Mouse (Mus musculus): ENCODE measurements around the gene Ifi27l2b. TPM values are rescaled to one million over a fixed set of nuclear protein-coding genes. Genes with fewer than 3 reads are reported as not detected.

Ifi27l2b gene
- polyA plus RNA-seq, 1 experiment: not detected

DNA sequence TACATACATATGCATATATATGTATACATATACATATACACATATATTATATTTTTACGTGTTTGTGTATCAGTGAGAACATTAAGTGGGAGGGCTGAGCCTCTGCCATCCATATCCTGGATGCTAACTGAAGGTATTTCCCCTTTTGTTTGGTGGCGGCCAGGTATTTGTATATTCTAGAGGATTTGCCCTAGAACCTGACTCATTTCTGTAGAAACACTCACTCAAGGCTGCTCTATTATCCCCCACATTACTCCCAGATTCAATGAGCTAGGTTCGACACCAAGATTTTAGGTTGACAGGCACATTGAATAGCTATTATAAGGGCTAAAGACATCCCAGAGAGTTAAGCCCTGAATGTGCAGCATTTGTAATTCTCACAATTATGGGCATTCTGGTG is 12.0 kb downstream of the Ifi27l2b start:
- no peak for TF ChIP-seq GATA1 (IDR thresholded peaks at IDR 0.05; ENCODE audit: low read length)

DNA sequence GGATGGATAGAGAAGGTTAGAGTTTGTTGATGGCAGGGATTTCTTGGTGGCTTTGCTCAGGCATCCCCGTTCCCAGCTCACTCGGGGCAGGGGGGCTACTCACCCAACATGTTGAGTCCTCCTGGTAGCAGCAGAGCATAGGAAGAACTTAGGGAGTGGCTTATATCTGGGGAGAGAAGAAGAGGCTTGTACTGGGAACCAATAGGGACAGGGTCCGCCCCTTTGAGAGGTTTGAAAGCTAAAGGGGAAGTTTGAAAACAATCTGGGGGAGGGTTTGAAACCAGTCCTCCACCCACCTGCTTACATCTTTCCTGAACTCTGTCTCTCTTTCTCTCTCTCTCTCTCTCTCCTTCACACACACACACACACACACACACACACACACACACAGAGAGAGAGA is 13.5 kb downstream of the Ifi27l2b start, which contains the start of gene Ifi27l2a:
Gene Ifi27l2a (minus strand): TSS at position 157 of the 400 bp plus-strand sequence.
- no peak for TF ChIP-seq GATA1 (IDR thresholded peaks at IDR 0.05; ENCODE audit: low read length)

DNA sequence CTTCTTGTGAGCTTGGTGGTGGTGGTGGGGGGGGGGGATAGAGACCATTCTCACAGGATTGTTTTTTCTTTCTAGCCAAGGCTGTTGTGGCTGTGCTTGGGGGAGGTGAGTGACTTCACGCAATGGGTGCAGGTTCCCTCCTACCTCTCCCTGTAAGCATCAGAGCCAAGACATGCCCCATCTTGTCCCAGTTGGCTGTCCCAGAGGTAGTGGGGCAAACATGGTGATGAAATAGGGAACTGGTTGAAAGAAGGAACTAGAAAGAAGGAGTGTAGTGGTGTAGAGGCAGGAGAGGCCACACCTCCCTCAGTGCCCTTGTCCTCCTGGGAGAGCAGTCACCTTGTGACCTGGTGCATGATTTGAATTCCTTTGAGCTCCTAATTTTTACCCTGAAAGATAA is 19.4 kb downstream of the Ifi27l2b start:
- no peak for TF ChIP-seq GATA1 (IDR thresholded peaks at IDR 0.05; ENCODE audit: low read length)

DNA sequence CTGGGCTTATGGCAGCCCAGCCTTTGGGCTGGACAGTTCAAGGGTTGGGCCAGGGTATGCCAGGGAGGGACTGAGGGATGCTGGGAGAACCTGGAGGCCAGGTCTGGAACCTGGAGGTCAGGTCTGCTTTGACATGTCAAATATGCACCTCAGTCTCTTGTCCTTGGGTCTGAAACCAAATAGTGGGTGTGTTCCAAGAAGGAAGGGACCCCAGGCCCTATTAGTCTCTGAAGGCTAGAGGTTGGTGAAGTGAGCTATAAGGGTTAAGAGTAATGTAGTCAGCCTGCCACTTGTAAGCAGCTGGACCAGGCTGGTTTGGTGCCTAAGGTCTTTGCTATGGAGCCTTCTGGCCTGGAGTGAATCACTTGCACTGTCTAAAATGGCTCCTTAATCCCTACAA is 22.2 kb downstream of the Ifi27l2b start:
- no peak for TF ChIP-seq GATA1 (IDR thresholded peaks at IDR 0.05; ENCODE audit: low read length)

DNA sequence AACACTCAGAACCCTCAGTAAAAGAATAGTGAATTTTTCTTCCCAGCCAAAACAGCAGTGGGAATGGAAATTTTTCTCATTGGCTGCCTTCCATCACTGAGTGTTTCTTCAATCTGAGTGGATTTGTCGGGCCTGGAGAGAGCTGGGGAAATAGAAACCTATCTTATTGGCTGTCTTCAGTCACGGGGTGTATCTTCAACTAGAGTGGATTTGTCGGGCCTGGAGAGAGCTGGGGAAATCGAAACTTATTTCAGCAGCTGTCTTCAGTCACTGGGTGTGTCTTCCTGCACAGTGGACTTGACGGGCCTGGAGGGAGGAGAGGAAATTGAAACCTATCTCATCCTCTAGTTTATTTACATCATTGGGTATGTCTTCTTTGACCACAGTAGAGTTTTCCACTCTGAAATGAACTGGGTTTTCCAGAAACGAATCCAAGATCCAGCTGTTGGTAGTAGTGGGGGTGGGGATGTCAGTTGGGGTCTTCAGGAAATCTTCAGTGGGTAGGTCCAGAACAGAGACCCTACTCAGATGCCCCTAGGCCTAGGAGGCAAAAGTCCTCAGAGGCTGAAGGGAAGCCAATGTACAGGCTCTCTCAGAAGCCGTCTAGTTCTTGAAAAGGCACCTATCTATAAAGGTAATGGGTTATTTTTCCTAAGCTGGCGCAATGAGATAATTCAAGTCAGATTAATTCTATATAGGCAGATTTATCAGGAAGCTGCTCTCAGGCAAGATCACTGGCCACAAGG is 22.9 kb downstream of the Ifi27l2b start, which contains the start of gene Ifi27:
Gene Ifi27 (plus strand): TSS at position 226 of the 746 bp plus-strand sequence.
- no peak for TF ChIP-seq GATA1 (IDR thresholded peaks at IDR 0.05; ENCODE audit: low read length)

DNA sequence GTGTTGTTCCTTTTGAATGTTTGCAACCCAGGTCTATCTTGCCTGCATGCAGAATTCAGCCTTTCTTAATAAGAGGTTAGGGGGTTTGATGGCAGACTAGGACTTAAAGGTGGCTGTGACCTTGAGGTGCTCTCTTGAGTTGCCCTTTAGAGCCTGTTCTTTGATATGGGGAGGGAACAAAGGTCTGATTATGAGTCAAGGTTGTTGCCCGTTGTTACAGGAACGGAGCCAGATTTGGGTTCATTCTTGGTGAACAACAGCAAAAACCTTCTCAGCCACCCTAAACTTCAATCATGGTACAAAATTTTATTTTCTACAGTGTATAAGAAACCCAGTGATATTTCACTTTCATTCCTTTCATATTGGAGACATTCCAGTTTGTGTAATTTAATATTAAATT is 23.6 kb downstream of the Ifi27l2b start:
- no peak for TF ChIP-seq GATA1 (IDR thresholded peaks at IDR 0.05; ENCODE audit: low read length)

DNA sequence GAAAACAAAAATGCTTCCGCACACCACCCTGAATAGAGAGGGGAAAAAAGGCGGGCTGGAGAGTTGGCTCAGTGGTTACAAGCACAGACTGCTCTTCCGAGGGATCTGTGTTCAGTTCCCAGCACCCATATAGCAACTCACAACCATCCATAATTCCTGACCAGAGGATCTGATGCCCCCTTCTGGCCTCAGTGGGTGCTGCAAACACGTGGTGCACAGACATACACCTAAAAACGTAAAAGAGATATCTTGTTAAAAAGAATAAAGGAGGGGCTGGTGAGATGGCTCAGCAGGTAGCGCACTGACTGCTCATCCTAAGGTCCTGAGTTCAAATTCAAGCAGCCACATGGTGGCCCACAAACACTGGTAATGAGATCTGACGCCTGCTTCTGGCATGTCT is 30.3 kb downstream of the Ifi27l2b start:
- no peak for TF ChIP-seq GATA1 (IDR thresholded peaks at IDR 0.05; ENCODE audit: low read length)

DNA sequence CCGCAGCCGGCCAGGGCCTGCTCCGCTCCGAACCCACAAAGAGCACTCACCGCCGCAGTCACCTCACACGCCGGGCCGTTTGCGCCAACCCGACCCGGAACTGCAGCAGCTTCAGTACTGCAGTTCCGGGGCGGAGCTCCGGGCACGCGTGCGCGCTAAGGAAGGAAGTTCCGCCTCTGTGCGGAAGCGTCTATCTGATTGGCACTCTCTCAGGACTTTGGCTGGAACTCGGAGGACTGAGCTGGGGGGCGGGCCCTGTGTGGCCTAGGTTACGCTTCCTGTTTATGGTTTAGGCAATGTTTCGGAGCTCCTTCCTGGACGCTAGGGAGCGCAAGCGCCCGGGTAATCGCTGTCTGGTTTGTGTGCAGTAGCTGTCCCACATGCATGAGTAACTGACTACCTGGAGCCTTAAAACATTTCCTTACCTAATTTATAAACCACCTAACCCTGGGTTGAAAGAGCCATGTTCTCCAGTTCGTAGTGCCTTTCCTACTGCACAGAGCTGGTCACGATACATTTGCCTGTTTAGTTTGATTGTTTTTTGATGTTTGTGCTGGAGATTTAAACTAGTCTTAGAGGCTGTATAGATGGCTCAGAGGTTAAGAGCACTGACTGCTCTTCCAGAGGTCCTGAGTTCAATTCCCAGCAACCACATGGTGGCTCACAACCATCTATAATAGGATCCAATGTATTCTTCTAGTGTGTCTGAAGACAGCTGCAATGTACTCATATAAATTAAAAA is 31.1 kb downstream of the Ifi27l2b start, which contains the start of gene Ddx24:
Gene Ddx24 (minus strand): TSS at position 102 of the 742 bp plus-strand sequence.
- TF ChIP-seq GATA1 (IDR thresholded peaks at IDR 0.05; ENCODE audit: low read length): no peak

DNA sequence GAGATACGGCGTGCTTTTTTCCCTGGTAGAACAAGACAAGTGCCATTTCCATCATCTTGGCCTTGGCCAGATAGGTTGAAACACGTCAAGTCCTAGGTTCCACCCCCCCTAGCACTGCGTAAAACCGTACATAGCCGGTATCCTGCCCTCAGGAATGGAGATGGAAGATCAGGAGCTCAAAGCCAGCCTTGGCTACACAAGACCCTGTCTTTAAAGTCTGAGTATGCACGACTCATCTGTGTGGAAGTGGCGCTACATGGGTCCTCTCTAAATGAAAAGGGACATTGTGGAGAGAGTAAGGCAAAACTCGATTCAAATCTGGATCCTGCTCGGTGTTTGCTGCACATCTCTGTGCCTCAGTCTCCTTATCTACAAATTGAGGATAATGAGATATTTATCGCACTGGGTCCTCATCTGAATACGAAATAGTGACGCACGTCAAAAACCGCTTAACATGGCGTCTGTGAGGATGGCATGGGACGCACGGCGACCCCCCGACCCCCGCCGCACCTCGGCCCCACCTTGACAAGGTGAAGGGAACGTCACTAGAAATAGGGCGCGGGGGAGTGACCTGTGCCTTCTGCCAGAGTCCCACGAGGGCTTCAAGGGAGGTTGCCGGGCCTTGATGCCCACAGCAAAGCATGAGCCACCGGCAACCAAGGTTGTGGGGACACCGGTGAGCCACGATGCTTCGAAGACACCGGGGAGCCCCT is 31.9 kb downstream of the Ifi27l2b start:
- TF ChIP-seq GATA1 (IDR thresholded peaks at IDR 0.05; ENCODE audit: low read length): no peak

DNA sequence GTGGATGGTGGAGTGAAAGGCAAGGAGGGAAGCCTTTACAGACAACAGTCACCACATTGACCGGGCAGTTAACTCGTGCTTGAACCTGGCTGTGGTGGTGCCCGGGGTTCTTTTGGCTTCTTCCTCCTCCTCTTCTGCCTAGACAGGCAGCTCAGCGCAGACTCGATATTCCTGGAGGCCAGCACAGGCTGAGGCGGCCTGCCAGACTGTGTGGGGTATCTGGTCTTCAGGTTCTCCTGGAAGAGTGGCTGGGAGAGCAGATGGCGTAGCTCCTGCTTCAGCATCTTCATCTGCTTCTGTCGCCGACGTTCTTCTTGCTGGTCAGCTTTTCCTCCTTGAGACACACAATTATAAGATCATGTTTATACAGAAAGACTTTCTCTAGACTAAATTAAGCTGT is 48.9 kb downstream of the Ifi27l2b start:
- TF ChIP-seq GATA1 (IDR thresholded peaks at IDR 0.05; ENCODE audit: low read length): no peak

DNA sequence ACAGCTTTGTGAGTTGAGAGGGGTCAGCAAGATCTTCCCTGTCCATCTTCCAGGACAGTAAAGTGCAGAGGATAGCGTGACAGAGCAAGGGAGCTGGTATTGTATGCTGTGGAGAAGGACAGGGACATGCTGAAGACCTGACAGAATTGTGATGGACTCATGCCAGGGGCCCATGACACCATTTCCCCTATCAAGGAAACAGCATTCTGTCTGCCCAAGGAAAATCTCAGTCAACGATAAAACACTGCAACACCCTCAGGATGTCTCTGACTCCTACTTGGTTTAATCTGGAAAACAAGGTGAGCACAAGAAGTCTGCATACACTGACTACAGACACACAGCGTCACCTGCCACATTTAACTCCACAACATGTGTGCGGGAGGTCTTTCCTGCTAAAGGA is 49.3 kb downstream of the Ifi27l2b start, which contains the start of gene 9330161L09Rik:
Gene 9330161L09Rik (minus strand): TSS at position 101 of the 400 bp plus-strand sequence.
- no peak for TF ChIP-seq GATA1 (IDR thresholded peaks at IDR 0.05; ENCODE audit: low read length)

DNA sequence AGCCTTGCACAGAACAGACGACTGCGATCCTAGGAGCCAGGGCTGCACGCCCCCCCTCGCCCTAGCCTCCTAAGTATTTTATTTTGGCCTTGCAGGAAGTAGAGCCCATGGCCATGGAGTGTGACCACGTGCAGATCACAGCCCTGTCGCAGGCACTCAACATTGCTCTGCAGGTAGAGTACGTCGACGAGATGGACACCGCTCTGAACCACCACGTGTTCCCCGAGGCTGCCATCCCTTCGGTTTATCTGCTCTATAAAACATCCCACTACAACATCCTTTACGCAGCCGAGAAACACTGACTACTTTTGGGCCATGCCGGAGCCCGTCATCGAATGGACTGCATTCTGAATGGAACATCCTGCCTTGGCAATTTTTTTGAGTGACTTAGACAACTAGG is 52.9 kb downstream of the Ifi27l2b start:
- no peak for TF ChIP-seq GATA1 (IDR thresholded peaks at IDR 0.05; ENCODE audit: low read length)

Other genes with a start within 250 kb of the Ifi27l2b start
- gene Prima1, start 215.1 kb downstream of the Ifi27l2b start, polyA plus RNA-seq (2012): not detected in 2 replicates
- gene Fam181a, start 146.2 kb downstream of the Ifi27l2b start, polyA plus RNA-seq (2012): not detected in 2 replicates
- gene Asb2, start 101.2 kb downstream of the Ifi27l2b start, polyA plus RNA-seq (2012): not detected in 2 replicates
- 2.7 and 3.7 TPM in 2 replicates for gene Otub2, start 68.5 kb downstream of the Ifi27l2b start, polyA plus RNA-seq (2012)
- gene 9330161L09Rik, start 49.4 kb downstream of the Ifi27l2b start, polyA plus RNA-seq (2012): not detected in 2 replicates
- gene Ddx24, start 31.4 kb downstream of the Ifi27l2b start, polyA plus RNA-seq (2012): 19.2 and 50.5 TPM in 2 replicates
- 9.2 and 18.2 TPM in 2 replicates for gene Ifi27, start 23.0 kb downstream of the Ifi27l2b start, polyA plus RNA-seq (2012)
- 0.97 and 1.1 TPM in 2 replicates for gene Ifi27l2a, start 13.5 kb downstream of the Ifi27l2b start, polyA plus RNA-seq (2012)
- gene Ppp4r4, start 75.1 kb upstream of the Ifi27l2b start, polyA plus RNA-seq (2012): not detected in 2 replicates
- not detected in 2 replicates for gene Serpina10, start 174.2 kb upstream of the Ifi27l2b start, polyA plus RNA-seq (2012)
- not detected in 2 replicates for gene Serpina6, start 200.0 kb upstream of the Ifi27l2b start, polyA plus RNA-seq (2012)
- not detected in 2 replicates for gene Serpina16, start 218.9 kb upstream of the Ifi27l2b start, polyA plus RNA-seq (2012)
- not detected in 2 replicates for gene Serpina1f, start 238.3 kb upstream of the Ifi27l2b start, polyA plus RNA-seq (2012)